Mouse (Mus musculus) cerebellum, adult 11-12 months (tissue): ENCODE data around the gene Chst11.
A peak's percentile ranks its signal among the peaks of the same experiment; 100 is the strongest.

Source experiments
- DNase-seq: peaks from one replicate; pipeline ENCODE4 v3.0.0; 2022

The Chst11 gene

GRCm38 (mm10) chr10:82984950-82985699, at the start of gene Chst11:
Gene Chst11 (plus strand): TSS chr10:82985498.
- peak; percentile 67 for DNase-seq

- no peak for DNase-seq
These were observed 49.5 kb upstream of the Chst11 start for GRCm38 (mm10) chr10:82935774-82936173.

DNA sequence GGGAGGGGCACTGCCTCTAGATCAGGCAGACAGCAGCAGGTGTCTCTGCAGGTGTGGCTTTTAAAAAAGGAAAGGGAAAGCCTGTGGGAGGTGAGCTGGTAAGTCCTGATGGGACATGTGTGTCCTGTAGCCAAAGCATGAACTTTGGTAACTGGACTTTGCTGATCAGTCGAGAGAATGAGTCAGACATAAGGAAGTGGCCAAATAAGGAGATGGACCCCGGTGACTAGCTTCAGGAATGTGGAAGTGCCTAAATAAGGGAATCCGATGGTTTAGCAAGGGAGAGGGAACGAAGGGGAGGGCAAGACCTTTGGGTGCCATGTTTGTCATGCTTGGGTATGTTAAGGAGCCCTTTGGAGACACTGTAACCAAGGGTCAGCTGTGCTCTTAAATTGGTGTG, 31.9 kb upstream of the Chst11 start:
- DNase-seq = no peak

DNA sequence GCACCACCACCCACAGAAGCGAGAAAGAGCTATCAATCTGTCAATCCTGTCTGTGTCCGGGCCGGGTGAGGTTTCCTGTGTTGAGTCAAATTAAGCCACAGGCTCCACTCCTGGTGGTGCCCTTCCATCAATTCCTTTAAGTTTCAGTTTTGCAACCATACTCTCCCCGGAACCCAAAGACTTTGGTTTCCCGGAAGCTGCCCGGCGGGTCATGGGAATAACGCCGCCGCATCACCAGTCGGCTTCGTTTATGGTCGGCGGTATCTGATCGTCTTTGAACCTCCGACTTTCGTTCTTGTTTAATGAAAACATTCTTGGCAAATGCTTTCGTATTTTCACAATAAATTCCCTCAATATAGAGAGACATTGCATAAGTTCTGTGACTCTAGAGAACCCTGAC, 30.2 kb upstream of the Chst11 start:
- no peak for DNase-seq

DNA sequence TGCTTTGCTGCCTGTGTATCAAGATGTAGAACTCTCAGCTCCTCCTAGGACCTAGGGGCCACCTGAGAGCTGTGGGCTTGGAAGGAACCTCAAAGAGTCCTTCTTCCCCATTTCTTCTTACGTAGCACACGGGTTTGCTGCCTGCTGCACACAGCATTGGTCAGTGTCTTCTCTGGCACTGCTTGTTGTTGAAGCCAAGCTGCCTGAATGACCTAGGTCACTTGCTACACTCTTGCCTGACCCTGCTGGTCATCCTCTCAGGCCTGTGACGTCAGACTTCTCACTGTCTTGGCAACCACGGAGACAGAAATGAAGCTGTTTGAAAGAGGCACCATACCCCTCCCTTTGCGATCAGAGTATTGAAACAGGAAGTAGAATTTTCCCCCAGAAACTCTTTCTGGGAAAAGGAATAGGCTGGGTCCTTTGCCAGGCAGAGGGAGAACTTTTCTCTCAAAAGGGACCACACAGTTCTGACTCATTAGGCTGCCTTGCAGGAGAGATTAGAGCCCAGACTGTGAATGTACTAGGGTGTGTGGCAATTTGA, 27.0 kb upstream of the Chst11 start:
- no peak for DNase-seq

DNA sequence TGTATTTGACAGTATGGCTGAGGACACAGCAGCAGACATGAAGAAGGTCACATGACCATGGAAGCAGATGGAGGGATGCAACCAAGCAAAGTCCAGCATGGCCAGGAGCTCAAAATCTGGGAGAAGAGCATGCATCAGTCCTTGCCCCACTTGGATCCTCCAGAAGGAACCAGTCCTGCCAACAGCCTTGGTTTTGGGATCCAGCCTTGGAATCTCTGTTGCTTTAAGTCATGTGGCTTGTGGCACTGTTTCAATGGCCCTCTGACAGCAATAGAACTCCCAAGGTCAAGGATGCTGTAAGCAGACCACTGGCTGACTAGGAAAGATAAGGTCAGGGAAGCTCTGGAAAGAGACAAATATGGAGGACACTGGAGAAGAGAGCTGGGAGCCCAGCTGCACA, 26.0 kb upstream of the Chst11 start:
- no peak for DNase-seq

DNA sequence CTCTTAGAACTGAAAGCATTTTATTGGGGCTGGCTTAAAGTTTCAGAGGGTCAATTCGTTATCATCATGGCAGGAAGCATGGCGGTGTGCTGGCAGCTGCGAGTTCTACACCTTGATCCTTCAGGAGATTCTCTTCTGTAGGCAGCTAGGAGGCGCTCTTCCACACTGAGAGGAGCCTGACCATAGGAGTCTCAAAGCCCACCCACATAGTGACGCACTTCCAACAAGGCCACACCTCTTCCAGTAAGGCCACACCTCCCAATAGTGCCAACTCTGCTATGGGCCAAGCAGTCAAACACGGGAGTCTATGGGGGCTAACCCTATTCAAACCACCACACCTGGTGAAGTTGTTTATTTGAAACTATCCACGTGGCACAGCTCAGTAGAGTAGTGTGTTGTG, 24.0 kb upstream of the Chst11 start:
- no peak for DNase-seq

- DNase-seq = no peak
These were observed 23.3 kb upstream of the Chst11 start for GRCm38 (mm10) chr10:82962018-82962417.

GRCm38 (mm10) chr10:82962472-82963020, 22.8 kb upstream of the Chst11 start:
- no peak for DNase-seq

- no peak for DNase-seq
These were observed 20.8 kb upstream of the Chst11 start for GRCm38 (mm10) chr10:82964491-82964890.

DNA sequence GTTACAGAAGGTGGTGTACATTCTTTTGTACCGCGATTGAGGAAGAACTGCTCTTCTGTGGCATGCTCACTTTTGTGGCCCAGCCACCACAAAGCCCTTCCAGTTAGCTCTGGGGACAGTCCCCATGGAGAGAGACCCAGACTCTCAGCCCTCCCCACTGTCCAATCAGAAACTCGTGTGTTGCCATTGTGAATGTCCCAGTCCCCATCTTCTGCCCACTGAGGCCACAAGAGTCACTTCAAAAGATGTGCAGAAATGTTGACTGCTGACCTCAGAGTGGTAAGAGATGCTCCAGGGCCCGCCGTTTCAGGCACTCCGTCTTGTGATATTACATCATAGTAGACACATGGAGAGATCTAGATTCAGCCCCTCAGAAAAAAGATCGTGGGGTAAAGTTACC, 18.6 kb upstream of the Chst11 start:
- no peak for DNase-seq

DNA sequence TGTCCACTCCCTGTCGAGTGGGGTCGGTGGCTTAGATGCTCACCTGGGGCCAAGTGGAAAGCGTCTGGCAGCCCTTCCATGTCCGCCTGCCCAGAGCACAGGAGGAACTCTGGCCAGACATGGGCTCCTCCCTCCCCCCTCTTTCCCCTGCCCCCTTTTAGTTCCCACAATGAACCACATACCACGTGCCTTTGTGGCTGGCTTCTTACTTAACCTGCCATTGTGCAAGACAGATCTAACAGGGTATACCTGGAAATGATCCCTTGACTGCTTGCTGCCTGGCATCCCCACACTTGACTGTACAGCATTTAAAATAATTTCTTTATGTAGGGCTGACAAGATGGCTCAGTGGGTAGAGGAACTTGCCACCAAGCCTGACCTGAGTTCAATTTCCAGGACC, 15.7 kb upstream of the Chst11 start:
- DNase-seq = no peak

GRCm38 (mm10) chr10:82971549-82971948, 13.7 kb upstream of the Chst11 start:
- DNase-seq = no peak

DNA sequence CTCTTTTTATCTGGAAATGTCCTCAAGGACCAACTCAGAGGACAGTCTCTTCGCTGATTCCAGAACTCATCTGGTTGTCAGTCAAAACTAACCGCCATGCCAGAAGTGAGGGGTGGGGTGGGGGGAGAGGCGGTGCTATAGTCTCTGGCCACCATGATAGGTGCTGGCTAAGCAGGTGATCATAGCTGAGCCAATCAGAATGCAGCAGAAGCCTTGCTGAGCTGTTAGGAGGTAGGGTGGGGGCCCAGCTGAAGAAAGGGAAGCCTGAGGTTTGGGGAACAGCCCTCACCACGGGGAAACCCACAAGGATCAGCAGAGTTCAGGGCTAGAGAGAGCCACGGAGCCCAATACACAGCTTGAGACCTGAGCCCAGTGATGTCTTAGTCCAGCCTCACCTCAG, 11.1 kb upstream of the Chst11 start:
- no peak for DNase-seq

DNA sequence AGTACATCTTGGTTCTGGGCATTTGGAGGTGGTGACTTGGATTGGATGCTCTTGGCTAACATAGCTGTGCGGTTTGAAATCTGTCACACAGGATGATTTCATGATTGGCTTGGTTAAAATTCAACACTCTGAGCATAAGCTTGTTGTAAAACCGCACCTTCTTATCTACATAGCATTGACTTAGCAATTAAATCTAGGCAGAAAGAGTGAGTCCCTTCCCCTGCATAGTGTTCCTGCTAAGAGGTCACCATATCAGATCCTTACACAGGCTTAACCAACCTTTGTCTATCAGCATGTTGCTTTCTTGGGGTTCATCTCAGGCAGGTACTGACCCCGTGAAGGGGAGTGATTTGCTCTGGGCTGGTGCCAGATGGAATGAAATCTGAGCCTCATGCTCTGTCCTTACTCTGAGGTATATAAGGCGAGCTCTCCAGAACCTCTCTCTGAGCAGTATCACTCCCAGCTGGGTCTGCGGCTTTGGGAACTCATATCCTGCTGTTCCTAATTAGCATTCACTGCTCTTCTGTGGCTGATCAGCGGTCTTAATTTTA, 10.6 kb upstream of the Chst11 start:
- DNase-seq = no peak

DNA sequence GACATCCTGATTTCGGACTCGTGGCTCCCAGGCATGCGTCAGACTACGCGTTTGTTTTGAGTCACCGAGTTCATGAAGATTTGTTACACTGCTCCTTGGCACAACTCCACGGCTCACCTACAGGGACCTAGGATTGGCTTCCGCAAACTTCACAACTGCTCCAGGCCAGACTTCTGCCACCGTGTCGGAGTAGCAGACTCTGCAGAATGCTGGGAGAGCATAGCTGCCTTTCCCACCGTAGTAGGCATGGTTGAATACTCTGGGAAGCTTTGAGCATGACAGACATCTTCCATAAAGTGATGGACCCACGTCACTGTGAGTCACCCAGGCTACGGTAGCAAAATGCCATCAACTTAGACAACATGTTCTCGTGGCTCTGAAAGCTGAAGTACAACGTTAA, 9.5 kb upstream of the Chst11 start:
- DNase-seq = no peak

DNA sequence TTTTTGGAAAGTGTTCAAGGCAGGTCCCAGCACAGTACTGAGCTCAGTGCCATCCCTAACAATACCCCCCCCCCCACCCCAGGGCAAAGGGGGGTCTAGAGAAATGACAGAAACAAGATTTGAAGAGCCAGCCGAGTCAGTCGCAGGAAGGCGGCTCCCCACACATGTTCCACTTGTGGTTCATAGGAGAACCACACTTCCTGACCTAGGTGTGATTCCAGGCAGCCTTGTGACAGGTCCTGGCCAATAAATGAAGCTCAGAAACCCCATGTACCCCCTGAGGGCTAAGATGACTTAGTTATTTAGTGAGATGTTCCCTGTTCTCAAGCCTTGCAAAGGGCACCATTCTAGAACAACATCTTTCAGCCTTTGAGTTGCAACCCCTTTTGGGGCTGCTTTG, 3.0 kb upstream of the Chst11 start:
- DNase-seq = no peak

GRCm38 (mm10) chr10:82985700-82986131, 418 bp downstream of the Chst11 start:
- DNase-seq = peak; percentile 52

DNA sequence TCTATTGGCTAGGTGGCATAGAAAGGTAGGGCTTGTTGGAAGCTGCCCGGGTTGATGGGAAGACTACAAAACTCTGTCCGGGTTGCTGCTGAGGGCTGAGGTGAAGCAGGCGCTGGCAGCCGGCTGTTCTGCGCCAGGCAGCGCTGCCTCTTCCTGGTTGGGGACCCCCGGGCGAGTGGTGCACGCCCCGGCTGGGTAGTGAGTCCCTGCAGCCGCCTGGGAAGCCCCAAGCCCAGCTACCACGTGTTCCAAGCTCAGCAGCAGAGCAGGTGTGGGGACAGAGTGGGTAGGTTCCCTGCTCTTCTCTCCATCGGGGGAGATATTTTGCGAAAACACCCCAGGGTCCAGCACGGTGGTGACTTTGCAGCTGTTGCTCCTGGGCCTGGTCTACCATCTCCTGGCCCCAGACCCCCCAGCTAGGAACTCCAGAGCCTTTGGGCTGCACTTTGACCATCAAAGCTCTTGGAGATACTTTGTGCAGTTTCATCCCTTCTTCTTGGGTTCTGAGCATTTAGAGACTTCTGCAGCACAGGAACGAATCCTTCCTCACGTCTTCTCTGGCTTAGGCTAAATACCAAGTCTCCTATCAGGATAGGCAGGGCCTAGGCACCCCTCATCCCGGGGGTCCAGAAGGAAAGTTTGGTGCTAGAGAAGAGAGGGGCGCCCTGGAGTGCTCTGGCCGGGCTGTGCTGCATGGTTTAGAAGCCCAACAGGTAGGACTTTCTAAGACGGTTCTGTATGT, 1.1 kb downstream of the Chst11 start:
- DNase-seq = peak; percentile 21

DNA sequence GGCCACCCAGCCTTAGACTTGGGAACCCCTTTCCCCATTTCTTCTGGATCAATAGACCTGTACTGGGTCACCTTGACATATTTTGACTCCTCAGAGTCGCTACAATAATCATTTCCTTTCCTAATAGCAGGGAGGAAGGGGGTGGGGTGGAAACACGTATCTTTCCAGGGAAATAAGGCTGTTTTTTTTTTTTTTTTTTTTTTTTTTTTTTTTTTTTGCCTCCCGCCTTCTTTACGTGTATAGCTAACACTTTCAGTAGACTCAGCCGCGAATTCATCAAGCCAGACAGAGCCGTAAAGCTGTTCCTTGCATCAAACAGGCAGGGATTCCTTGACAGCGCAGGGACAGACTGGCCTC, 1.7 kb downstream of the Chst11 start:
- no peak for DNase-seq

- DNase-seq = no peak
These were observed 2.1 kb downstream of the Chst11 start for GRCm38 (mm10) chr10:82987394-82987793.

GRCm38 (mm10) chr10:82989418-82990025, 4.2 kb downstream of the Chst11 start:
- no peak for DNase-seq

- no peak for DNase-seq
These were observed 5.6 kb downstream of the Chst11 start for GRCm38 (mm10) chr10:82990918-82991317.
